Mouse (Mus musculus): ENCODE results near the gene Arel1.

Gene Arel1

GRCm38 (mm10) chr12:84907627-84908480 lies 62.8 kb downstream of the Arel1 start:
- DNase-seq (ENCODE audit: low spot score in 2 of 2): no peak

- peak in 1 of 2 experiments; percentile 13 for DNase-seq (ENCODE audit: low spot score in 2 of 2)
Measured at GRCm38 (mm10) chr12:84907024-84907626, 63.6 kb downstream of the Arel1 start.

GRCm38 (mm10) chr12:84904399-84904798 lies 66.3 kb downstream of the Arel1 start:
- DNase-seq (ENCODE audit: low spot score in 2 of 2): no peak

- DNase-seq (ENCODE audit: low spot score in 2 of 2): no peak
Measured at GRCm38 (mm10) chr12:84900317-84900716, 70.4 kb downstream of the Arel1 start.

GRCm38 (mm10) chr12:84897322-84897721 lies 73.4 kb downstream of the Arel1 start:
- no peak for DNase-seq (ENCODE audit: low spot score in 2 of 2)

GRCm38 (mm10) chr12:84896235-84896634 lies 74.5 kb downstream of the Arel1 start:
- no peak for DNase-seq (ENCODE audit: low spot score in 2 of 2)

GRCm38 (mm10) chr12:84893648-84894628 lies 76.8 kb downstream of the Arel1 start:
- DNase-seq (ENCODE audit: low spot score in 2 of 2): no peak

GRCm38 (mm10) chr12:84890289-84890688 lies 80.4 kb downstream of the Arel1 start:
- DNase-seq (ENCODE audit: low spot score in 2 of 2): no peak

GRCm38 (mm10) chr12:84885107-84885876 lies 85.4 kb downstream of the Arel1 start:
- DNase-seq (ENCODE audit: low spot score in 2 of 2): peak in 1 of 2 experiments; percentile 48

GRCm38 (mm10) chr12:84884423-84885076 lies 86.2 kb downstream of the Arel1 start:
- no peak for DNase-seq (ENCODE audit: low spot score in 2 of 2)

GRCm38 (mm10) chr12:84882796-84883195 lies 87.9 kb downstream of the Arel1 start:
- no peak for DNase-seq (ENCODE audit: low spot score in 2 of 2)

- no peak for DNase-seq (ENCODE audit: low spot score in 2 of 2)
Measured at GRCm38 (mm10) chr12:84880091-84880490, 90.6 kb downstream of the Arel1 start.

GRCm38 (mm10) chr12:84876481-84877121 lies 94.1 kb downstream of the Arel1 start, which contains the start of gene Ltbp2:
Gene Ltbp2 (minus strand): TSS chr12:84876532.
- peak; percentile 85 to 87 for DNase-seq (ENCODE audit: low spot score in 2 of 2)

GRCm38 (mm10) chr12:84875761-84876480 lies 94.8 kb downstream of the Arel1 start:
- DNase-seq (ENCODE audit: low spot score in 2 of 2): peak in 1 of 2 experiments; percentile 8

- no peak for DNase-seq (ENCODE audit: low spot score in 2 of 2)
Measured at GRCm38 (mm10) chr12:84873434-84873833, 97.3 kb downstream of the Arel1 start.

- DNase-seq (ENCODE audit: low spot score in 2 of 2): no peak
Measured at GRCm38 (mm10) chr12:84872310-84872709, 98.4 kb downstream of the Arel1 start.
